Mouse (Mus musculus) heart, postnatal 14 days (tissue): ENCODE data around the gene Frmd8. TPM values are rescaled to one million over a fixed set of nuclear protein-coding genes. Genes with fewer than 3 reads are reported as not detected.
"Not testable (repeated sequence)": the region's sequence is repeated elsewhere in the genome, so short reads cannot be mapped to it uniquely, and the experiment has no call there.

ENCODE experiments used
- DNase-seq, 2 experiments: peaks; one replicate each; pipeline ENCODE4 v3.0.0; 2021 to 2022
- intact Hi-C: fragments of 180-260 bp; cut with DNase I; formaldehyde crosslinking; loops from one replicate; pipeline ENCODE4 v1.15.1; 2025
- total RNA-seq, 2 experiments: library from RNA; stranded (reverse); gene quantifications; 2 replicates each; pipeline ENCODE4 v1.2.3; 2021

Gene Frmd8
- total RNA-seq, 2 experiments from 2014 or later = 15.6 to 15.8 TPM

DNA sequence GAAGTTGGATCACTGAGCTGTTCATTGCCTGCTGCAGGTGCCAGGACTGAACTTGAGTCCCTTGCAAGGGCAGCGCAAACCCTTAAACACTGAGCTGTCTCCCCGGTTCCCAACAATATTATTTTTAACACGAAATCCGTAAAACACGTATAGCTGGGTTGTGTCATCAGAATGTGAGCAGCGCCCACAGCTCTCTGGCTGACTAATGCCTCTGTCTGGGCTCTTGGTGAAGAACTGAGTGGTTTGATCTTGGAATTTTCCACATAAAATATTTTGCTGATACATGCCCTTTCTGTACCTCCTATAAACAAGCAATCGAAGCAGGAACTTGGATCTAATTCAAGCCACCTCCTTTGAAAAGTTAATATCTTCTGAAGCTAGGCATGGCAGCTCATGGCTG, 60.1 kb downstream of the Frmd8 start:
- intact Hi-C loops = no loop called here
- DNase-seq = no peak

DNA sequence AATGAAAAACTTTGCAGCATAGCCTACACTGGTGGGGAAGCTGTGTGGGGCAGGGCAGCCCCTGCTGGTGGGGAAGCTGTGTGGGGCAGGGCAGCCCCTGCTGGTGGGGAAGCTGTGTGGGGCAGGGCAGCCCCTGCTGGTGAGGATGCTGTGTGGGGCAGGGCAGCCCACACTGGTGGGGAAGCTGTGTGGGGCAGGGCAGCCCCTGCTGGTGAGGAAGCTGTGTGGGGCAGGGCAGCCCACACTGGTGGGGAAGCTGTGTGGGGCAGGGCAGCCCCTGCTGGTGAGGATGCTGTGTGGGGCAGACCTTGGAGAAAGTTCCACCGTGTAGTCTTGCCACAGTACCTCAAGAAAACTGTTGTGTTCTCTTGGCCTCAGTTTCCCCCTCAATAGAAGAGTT, 61.0 kb downstream of the Frmd8 start:
- intact Hi-C loops, DNase-seq: not testable (repeated sequence)

DNA sequence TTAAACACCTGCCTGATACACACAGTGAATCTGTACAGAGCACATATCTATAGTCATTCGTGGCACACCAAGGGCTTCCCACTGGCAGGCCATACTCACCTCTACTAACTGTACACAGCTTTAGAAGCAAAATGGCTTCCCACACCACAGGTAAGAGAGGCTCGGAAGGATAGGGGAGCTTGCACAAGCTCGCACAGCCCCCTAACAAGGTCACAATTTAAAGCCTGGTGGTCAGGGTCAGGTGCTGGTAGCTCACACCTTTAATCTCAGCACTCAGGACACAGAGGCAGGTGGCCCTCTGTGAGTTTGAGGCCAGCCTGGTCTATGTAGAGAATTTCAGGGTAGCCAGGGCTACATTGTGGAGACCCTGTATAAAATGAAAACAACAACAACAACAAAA, 61.5 kb downstream of the Frmd8 start:
- intact Hi-C loops = no loop called here
- no peak for DNase-seq

DNA sequence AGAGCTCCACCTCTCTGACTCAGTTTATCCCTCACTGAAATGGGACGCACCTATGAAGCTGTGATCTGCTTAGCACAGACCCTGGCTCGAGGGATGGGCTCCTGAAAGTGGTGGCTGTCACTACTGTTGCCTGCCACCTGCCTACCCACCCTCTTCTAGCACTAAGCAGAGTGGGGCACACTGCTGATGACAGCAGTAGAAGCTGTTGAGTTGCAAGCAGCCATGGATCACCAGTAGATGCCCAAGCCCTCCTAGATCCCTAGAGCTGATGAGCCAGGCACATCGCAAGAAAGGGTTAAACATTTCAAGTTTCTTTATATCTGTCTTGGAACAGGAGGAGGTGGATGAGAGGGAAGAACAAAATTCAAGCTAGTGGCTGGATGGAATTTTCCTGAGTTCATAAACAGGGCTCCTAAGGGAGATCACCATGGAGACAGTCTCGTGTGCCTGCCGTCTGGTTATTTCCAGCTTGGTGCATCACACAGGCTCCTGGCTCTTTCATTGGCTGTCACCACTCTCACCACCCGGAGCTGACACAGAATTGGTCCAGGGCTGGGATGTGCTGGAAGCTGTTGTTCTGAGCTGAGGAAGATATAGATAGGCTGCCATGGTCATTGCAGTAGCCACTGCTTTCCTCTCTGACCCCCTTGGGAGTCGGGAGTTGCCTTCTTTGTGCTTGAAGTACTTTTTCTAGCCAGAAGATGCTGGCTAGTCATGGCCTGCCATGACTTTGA, 63.1 kb downstream of the Frmd8 start:
- peak; percentile 77 for DNase-seq
- intact Hi-C loops = no loop called here

DNA sequence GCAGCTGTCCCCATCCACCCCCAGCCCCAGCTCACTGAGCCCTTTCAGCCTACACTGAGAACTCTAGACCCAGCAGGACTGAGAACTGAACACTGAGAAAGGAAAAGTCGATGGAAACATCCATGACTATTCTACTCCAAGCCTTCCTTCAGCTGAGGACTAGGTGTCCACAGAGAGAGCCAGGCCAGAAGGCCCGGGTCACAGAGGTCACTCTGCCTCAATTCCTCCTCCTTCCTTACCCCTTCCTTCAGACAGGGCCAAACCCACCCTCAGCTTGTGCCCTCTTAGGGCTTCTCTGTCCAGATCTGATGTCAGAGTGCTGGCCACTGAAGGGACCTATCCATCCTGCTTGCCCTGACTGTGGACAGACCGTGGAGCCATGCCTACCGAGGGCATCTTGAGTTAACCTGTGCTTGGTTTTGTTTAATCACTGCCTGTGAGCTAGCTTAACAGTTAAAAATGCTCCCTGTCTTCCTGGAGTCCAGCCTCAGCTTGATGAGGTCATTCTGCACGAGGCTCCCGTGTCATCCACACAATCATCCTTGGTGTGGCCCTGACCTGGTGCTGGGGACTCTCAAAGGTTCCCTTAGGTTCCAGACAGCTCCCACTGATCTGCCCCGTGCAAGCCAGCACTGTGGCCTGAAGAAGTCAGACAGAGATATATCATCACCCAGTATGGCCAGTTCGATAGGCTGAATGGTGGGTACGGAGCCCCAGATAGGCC, 64.1 kb downstream of the Frmd8 start:
- intact Hi-C loops = no loop called here
- no peak for DNase-seq

DNA sequence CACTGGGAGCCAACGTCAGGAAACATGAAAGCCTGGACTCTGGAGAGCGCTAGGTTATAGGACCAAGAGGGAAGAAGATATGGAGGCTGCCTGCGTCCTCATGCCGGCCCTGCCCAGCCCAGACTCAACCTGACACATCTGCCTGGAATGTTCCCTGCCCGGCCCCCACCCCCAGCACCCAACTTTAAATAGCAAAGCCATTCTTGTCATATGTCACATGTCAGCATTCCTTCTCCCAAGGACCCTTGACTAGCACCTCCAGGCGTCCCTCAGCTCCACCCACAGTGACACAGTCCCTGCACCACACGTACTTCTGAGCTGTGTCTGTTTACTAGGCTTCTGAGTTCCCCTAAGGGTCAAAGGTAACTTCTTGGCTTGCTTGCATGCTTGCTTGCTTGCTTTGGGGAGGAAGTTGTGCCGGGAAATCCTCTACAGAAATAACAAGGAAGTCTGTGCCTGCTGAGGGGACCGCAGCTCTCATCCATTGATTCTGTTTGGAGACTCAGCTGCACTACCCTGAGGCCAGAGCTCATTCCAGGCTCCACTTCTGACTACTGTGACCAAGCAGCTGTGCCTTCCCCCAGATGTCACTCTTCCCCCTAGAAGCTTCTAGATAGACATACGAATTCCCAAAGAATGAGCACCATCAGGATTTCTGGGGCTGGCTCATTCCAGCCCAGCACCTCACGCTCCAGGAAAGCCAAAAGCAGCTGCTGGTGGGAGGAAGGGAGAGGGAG, 64.8 kb downstream of the Frmd8 start:
- peak in 1 of 2 experiments; percentile 56 for DNase-seq
- intact Hi-C loops = no loop called here

DNA sequence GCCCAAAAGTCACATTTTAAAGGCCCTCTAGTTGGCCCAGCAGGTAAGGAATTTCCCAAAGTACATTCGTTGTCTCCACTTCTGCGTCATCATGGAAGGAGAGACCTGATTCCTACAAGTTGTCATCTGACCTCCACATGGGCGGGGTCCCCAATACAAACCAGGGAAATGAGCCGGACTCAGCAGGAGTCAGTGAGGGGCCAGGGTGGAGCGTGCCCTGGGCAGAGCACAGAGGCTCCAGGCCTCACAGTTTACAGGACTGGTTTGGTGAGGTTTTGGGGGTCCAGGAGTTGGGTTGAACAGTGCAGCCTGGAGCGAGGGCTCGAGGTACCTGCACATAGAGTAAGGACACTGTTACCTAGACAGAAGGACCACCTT, 65.4 kb downstream of the Frmd8 start:
- intact Hi-C loops = no loop called here
- peak in 1 of 2 experiments; percentile 23 for DNase-seq

DNA sequence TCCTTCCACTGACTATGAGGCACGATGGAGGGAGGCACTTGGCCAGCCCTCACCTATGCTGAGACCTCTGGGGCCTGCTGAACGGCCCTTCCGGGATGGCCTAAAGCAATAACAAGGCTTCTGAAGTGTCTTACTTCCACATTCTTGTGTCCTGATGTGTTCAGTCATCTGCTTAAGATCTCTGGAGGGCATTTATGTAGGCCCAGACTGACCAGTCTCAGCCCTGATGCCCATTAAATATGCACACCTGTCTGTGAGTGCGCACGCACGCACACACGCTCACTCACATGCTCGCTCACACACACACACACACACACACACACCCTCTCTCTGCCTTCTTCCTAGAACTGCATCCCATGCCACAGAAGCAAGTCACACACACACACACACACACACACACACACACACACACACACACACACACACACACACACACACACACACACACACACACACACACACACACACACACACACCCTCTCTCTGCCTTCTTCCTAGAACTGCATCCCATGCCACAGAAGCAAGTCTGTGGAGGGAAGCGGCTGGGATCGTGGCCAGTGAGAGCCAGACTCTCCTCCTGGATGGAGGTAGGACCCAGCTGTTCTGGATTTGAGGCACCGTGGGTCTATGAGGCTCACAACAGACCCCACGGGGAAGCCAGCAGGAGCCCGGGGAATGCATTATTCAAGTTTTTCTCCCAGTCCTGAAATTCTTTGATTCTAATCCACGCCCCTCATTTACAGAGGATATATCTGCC, 65.9 kb downstream of the Frmd8 start:
- intact Hi-C loops = no loop called here
- DNase-seq = peak in 1 of 2 experiments; percentile 19

DNA sequence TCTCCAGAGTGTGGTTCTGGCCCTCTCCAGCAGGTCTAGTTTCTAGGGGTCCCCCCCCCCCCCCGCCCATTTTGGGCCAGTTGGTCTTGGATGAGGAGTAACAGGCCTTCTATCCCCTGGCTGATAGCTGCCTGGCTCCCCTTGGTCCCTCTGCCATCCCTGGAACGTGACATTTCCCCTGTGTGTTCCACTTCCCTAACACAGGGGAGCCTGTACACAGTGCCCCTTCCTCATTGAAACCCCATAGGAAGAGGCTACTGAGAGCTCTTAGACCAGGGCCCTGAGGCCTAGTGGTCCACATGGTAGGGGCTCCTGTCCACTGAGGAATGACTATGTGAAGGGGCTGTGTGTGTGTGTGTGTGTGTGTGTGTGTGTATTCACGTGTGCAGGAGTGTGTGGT, 67.3 kb downstream of the Frmd8 start:
- peak in 1 of 2 experiments; percentile 4 for DNase-seq

DNA sequence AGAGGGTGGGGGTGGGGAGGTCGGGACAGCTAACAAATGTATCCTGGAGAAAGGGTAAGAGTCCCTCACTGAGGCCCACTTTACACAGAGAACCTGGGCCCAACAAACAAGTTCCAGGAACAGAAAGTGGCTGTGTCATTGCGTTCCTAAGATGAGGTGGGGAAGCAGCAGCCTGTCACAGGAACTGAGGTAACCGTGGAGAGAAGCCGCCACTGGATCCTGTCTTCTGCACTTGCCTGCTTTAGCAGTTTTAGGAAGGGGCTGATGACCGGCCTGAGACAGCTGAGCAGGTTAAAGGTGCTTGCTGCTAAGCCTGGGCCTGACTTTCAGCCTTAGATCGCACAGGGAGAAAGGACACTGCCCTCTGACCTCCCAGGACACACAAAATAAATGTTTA, 68.3 kb downstream of the Frmd8 start:
- peak in 1 of 2 experiments; percentile 31 for DNase-seq
- intact Hi-C loops = no loop called here

More for the DNA sequence above, 67.3 kb downstream of the Frmd8 start:
- intact Hi-C loops = no loop called here

DNA sequence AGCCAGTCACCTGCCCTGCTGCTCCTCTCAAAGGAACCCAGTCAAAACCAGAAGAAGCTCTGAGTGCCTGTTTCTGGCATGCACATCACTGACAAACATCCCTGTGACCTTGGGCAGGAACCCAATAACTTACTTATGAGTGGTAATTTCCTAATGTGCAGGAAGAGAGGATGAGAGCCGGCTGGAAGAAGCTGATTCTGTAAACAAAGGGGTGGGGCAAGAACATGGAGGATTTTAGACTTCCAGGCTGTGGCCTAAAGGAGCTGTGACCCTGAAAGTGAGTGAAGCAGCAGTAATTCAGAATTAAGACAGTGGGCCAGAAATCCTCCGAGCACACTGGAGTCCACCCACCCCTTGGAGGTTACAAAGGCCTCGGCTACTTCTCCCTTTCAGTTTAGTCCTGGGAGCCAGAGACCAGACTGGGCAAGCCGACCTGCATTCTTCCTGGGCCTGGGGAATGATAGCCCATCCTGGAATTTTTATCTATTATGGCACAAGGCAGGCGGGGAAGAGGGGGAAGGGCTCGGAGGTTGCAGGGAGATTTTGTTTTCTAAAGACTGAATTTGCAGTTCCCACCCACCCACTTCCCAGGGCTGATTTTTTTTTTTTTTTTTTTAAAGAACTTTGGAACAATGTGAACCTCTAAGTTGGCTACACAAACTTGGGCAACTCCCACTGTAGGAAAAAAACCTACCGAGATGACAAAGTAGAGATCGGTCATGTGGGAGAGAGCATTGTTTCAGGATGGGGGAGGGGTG, 68.8 kb downstream of the Frmd8 start:
- peak in 1 of 2 experiments; percentile 66 for DNase-seq

DNA sequence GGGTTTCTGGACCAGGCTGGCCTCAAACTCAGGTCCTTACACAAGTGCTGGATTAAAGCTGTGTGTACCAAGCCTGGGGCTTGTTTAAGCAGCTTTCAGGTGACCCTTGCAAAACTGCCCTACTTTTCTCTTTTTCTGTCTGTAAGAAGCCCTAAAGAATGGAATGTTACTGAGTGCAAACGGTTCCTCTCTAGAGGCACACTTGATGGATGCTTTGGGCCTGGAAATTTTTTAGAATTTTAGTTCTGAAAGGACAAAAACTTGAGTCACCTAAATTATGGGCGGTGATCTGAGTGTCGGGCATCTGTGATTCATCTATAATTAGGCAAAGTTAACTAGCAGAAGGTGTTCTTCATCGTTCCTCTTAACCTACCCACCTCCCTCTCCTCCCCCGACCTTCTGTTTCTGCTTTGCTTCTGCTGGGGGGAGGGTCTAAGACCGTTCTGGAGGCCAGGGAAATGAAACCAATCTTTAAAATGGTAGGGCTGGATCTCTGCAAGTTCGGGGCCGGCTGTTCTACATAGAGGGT, 70.6 kb downstream of the Frmd8 start:
- intact Hi-C loops = no loop called here
- DNase-seq = no peak

More for the DNA sequence above, 68.8 kb downstream of the Frmd8 start:
- intact Hi-C loops = no loop called here

DNA sequence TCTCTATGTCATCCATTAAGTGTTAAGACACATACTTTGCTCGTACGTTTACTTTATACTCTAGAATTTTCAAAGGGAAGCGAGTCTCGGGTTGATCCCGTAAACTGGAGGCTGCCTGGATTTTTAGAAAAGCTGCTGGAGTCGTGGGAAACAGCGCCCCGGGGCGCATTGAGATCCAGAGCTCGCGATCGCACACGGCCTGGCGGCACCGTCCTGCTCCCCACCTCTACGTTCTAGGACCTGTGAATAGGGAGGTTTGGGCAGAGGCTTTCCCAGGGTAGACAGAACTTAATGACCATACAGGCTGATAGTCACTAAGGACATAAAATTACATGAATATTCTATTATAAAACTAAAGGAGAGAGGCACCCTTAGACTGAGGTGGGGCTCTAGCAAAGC, 71.2 kb downstream of the Frmd8 start:
- no peak for DNase-seq
- intact Hi-C loops = loop anchor here (2.0 kb wide), 1 partner anchor 15 kb away; no protein-coding TSS in a partner anchor

DNA sequence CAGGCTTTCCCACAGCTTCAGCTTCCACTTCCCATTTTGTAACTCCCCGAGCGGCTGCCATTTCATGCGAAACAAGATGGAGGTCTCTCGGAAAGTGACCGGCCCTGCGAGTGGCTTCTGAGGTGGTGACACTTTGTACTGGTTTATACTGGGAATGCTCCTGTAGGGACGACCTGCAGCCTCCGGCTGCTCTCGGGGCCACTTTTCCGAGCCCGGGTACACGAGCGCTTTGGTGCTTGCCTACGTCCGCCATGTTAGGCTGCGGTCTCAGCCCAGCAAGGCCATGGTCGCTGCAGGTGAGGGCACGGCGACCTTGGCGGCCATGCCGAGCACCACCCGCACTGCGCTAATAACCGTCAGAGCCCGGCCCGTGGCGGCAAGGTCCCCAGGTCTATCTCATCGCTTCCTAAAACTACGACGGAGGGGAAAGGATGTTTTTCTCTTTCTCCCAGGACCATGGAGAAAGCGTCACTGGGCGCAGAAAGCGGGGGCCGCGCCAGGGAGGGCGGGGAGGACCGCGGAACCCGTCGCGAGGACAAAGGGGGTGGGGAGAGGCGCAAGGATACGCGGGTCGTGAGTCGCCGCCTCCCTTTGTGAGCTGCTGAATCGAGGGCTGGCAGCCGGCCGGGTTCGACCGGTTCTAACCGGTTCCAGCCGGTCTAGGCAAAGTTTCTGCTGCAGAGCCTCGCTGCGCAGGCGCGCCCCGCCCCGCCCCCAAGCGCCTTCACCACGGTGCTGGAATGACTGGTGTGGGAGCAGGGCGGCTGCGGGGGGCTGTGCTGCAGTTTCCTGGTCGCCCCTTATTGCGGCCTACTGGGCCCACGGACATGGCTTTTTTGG, 71.8 kb downstream of the Frmd8 start:
- intact Hi-C loops = loop anchor here (2.0 kb wide), 1 partner anchor 16 kb away; no protein-coding TSS in a partner anchor
- DNase-seq = peak; percentile 100

DNA sequence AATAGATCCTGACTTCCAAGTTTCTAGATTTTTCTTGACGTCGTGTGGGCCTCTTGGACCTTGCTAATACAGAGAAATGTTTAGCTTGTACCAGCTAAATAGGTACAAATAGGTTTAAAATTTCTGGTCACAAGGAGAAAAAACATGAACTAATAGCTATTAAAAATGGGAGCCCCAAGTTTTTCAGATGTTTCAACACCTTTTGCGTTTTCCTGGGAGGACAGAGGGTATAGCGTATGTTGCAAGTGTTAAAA, 72.4 kb downstream of the Frmd8 start:
- no peak for DNase-seq
- intact Hi-C loops = loop anchor here (1.0 to 2.0 kb wide), 2 partner anchors 16 to 43 kb away; no protein-coding TSS in a partner anchor

DNA sequence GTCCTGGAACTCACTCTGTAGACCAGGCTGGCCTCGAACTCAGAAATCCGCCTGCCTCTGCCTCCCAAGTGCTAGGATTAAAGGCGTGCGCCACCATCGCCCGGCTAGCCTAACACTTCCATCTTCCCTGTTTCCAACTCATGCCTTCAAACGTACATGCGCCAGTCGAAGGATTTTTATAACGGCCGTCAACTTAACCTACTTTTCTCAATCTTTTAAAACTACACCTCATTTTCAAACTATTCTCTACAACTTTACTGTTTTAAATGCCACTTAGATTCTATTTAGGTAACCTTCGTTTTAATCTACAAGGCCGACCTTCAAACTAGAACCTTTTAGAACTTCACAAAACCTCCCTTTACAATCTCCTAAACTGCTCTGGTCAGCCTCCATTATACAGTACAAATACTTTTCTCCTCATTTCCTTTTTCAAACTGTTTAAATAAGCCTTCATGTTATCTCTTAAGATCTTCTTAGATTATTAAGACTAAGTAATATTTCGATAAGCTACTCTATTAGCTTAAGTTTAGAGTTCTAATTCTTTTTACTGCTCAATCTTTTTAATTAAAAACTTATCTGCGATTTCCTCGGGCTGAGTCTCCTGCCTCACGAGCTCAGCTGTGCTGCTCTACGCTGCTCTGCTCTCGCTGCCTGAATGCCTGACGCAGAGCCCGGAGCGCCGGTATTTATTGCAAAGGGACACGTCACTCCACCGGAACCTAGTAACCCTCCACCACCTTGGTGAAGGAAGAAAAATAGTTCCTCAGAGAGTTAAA, 72.9 kb downstream of the Frmd8 start:
- intact Hi-C loops = loop anchor here (1.0 to 2.0 kb wide), 2 partner anchors 17 to 43 kb away; no protein-coding TSS in a partner anchor
- DNase-seq = peak; percentile 94 to 98

DNA sequence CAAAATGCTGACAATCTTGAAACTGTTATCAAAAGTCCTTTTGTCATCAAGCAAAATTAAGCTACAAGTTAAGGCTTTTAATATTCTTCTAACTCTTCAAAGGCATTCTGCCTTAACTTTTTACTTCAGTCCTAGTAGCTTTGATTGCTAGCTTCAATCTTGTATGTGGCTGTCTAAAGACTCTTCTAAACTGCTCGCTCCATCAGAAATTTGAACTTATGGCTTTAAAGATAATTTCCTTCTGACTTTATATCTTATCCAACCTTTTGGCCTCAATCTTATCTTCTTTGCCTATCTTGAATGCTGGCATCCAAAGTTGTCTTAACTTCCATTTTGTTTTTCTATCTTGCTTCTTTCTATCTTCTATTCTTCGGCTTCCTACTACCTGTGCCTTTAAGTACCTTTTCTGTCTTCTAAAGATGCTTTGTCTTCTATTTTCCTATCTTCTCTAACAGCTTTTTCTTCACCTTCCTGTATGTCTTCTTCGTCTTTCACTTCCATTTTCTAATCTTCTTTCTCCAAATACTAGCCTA, 73.6 kb downstream of the Frmd8 start:
- intact Hi-C loops = no loop called here

More for the DNA sequence above, 73.6 kb downstream of the Frmd8 start:
- no peak for DNase-seq
